Mouse (Mus musculus): ENCODE measurements at regions not wholly inside any gene's neighbourhood (a gene's known extent, or its start where the extent isn't known, plus 50 kb on each side); places are given as distances from the start of the nearest gene placed in this dataset.
"Not testable (repeated sequence)": the region's sequence is repeated elsewhere in the genome, so short reads cannot be mapped to it uniquely, and the experiment has no call there.

- not testable (repeated sequence) for DNase-seq (ENCODE audit: low spot score in 2 of 2)
Observed at GRCm38 (mm10) chr11:40159161-40159560, 535.8 kb downstream of the Mat2b start.

GRCm38 (mm10) chr11:40149312-40149711, 545.7 kb downstream of the Mat2b start:
- peak; percentile 59 to 63 for DNase-seq (ENCODE audit: low spot score in 2 of 2)

- no peak for DNase-seq (ENCODE audit: low spot score in 2 of 2)
Observed at GRCm38 (mm10) chr11:40137803-40138202, 557.2 kb downstream of the Mat2b start.

GRCm38 (mm10) chr11:40102613-40103012, 592.4 kb downstream of the Mat2b start:
- DNase-seq (ENCODE audit: low spot score in 2 of 2) = no peak

GRCm38 (mm10) chr11:40074317-40074716, 620.7 kb downstream of the Mat2b start:
- DNase-seq (ENCODE audit: low spot score in 2 of 2) = no peak

- no peak for DNase-seq (ENCODE audit: low spot score in 2 of 2)
Observed at GRCm38 (mm10) chr11:40050503-40050902, 644.5 kb downstream of the Mat2b start.

GRCm38 (mm10) chr11:40027511-40027910, 667.5 kb downstream of the Mat2b start:
- no peak for DNase-seq (ENCODE audit: low spot score in 2 of 2)

- DNase-seq (ENCODE audit: low spot score in 2 of 2) = no peak
Observed at GRCm38 (mm10) chr11:39999483-39999882, 695.5 kb downstream of the Mat2b start.

- DNase-seq (ENCODE audit: low spot score in 2 of 2) = no peak
Observed at GRCm38 (mm10) chr11:39998612-39999011, 696.4 kb downstream of the Mat2b start.

GRCm38 (mm10) chr11:39972585-39972984, 722.4 kb downstream of the Mat2b start:
- no peak for DNase-seq (ENCODE audit: low spot score in 2 of 2)

GRCm38 (mm10) chr11:39963705-39964104, 731.3 kb downstream of the Mat2b start:
- no peak for DNase-seq (ENCODE audit: low spot score in 2 of 2)

- DNase-seq (ENCODE audit: low spot score in 2 of 2) = no peak
Observed at GRCm38 (mm10) chr11:39954426-39954825, 740.6 kb downstream of the Mat2b start.

- DNase-seq (ENCODE audit: low spot score in 2 of 2) = no peak
Observed at GRCm38 (mm10) chr11:39944196-39944595, 750.8 kb downstream of the Mat2b start.

GRCm38 (mm10) chr11:39934216-39934615, 760.8 kb downstream of the Mat2b start:
- DNase-seq (ENCODE audit: low spot score in 2 of 2) = no peak

- no peak for DNase-seq (ENCODE audit: low spot score in 2 of 2)
Observed at GRCm38 (mm10) chr11:39923977-39924527, 771.0 kb downstream of the Mat2b start.

GRCm38 (mm10) chr11:39917716-39918347, 777.2 kb downstream of the Mat2b start:
- DNase-seq (ENCODE audit: low spot score in 2 of 2) = no peak

GRCm38 (mm10) chr11:39899644-39900225, 795.3 kb downstream of the Mat2b start:
- no peak for DNase-seq (ENCODE audit: low spot score in 2 of 2)

- DNase-seq (ENCODE audit: low spot score in 2 of 2) = no peak
Observed at GRCm38 (mm10) chr11:39883305-39883704, 811.7 kb downstream of the Mat2b start.

GRCm38 (mm10) chr11:39868451-39868979, 826.5 kb downstream of the Mat2b start:
- DNase-seq (ENCODE audit: low spot score in 2 of 2) = no peak
